Mouse (Mus musculus) adrenal gland, adult 18-20 months (tissue): ENCODE results near the gene Prickle2. TPM values are rescaled to one million over a fixed set of nuclear protein-coding genes. Genes with fewer than 3 reads are reported as not detected.
A peak's percentile ranks its signal among the peaks of the same experiment; 100 is the strongest.

Experiments
- DNase-seq, 2 experiments: peaks; one replicate each; pipeline ENCODE4 v3.0.0; 2021 to 2022; ENCODE audit warnings: low spot score in 2 of 2
- total RNA-seq, 2 experiments: library from RNA; stranded (reverse); gene quantifications; 1 replicate in 1 of 2; 2 replicates in 1 of 2; pipeline ENCODE4 v1.2.3; 2021

Prickle2 gene
- total RNA-seq, 2 experiments from 2014 or later = 4.9 to 7.1 TPM

GRCm38 (mm10) chr6:92521526-92522075 is 184.4 kb downstream of the Prickle2 start:
- peak; percentile 29 to 53 for DNase-seq

GRCm38 (mm10) chr6:92520088-92520875 is 185.7 kb downstream of the Prickle2 start:
- DNase-seq = no peak

- no peak for DNase-seq
Measured at GRCm38 (mm10) chr6:92518438-92518968, 187.5 kb downstream of the Prickle2 start.

- DNase-seq = no peak
Measured at GRCm38 (mm10) chr6:92517002-92517401, 189.0 kb downstream of the Prickle2 start.

- no peak for DNase-seq
Measured at GRCm38 (mm10) chr6:92512001-92512400, 194.0 kb downstream of the Prickle2 start.

- no peak for DNase-seq
Measured at GRCm38 (mm10) chr6:92509712-92510111, 196.2 kb downstream of the Prickle2 start.

- DNase-seq = no peak
Measured at GRCm38 (mm10) chr6:92506276-92506675, 199.7 kb downstream of the Prickle2 start.

GRCm38 (mm10) chr6:92499449-92499848 is 206.5 kb downstream of the Prickle2 start:
- DNase-seq = no peak

- no peak for DNase-seq
Measured at GRCm38 (mm10) chr6:92498574-92498973, 207.4 kb downstream of the Prickle2 start.

GRCm38 (mm10) chr6:92497279-92497678 is 208.7 kb downstream of the Prickle2 start:
- DNase-seq = no peak

GRCm38 (mm10) chr6:92495500-92495899 is 210.5 kb downstream of the Prickle2 start:
- no peak for DNase-seq

GRCm38 (mm10) chr6:92481690-92481956 is 224.3 kb downstream of the Prickle2 start:
- no peak for DNase-seq

- DNase-seq = peak; percentile 49 to 50
Measured at GRCm38 (mm10) chr6:92480941-92481689, 224.8 kb downstream of the Prickle2 start.

GRCm38 (mm10) chr6:92478612-92479011 is 227.3 kb downstream of the Prickle2 start:
- DNase-seq = no peak

- no peak for DNase-seq
Measured at GRCm38 (mm10) chr6:92477621-92478020, 228.3 kb downstream of the Prickle2 start.

GRCm38 (mm10) chr6:92469456-92469855 is 236.5 kb downstream of the Prickle2 start:
- no peak for DNase-seq

GRCm38 (mm10) chr6:92468892-92469291 is 237.1 kb downstream of the Prickle2 start:
- DNase-seq = no peak

GRCm38 (mm10) chr6:92468383-92468791 is 237.6 kb downstream of the Prickle2 start:
- no peak for DNase-seq

GRCm38 (mm10) chr6:92467343-92467742 is 238.6 kb downstream of the Prickle2 start:
- no peak for DNase-seq

GRCm38 (mm10) chr6:92465666-92466065 is 240.3 kb downstream of the Prickle2 start:
- no peak for DNase-seq

- no peak for DNase-seq
Measured at GRCm38 (mm10) chr6:92464781-92465337, 241.1 kb downstream of the Prickle2 start.

- no peak for DNase-seq
Measured at GRCm38 (mm10) chr6:92463768-92464167, 242.2 kb downstream of the Prickle2 start.
